Mouse (Mus musculus): ENCODE results near the gene Lins1.

DNA sequence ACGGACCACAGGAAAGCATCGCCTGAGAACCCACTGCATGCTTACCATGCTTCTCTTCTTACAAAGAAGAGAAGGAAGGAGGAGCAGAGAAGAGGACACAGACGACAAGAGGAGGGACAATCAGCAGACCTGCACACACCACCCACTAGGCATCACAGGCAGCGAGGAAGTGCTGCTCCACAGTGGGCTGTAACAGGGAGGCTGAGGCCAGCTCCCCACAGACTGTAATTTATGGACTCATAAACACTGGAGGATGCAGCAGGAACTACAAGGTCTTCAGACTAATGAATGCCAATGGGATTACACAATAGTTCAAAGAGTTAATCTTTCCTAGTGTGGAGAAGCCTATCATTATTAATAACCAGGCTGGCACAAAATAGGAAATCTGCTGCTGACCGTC, 38.8 kb upstream of the Lins1 start:
- TF ChIP-seq CTCF (IDR thresholded peaks at IDR 0.05; ENCODE audit: control insufficient read depth, insufficient read depth, insufficient read length): no peak
- TF ChIP-seq CEBPB (IDR thresholded peaks at IDR 0.05; ENCODE audit: low read depth): no peak
- no peak for TF ChIP-seq MYOG (IDR thresholded peaks at IDR 0.05; ENCODE audit: control insufficient read depth, extremely low read depth, insufficient read length)
- no peak for TF ChIP-seq USF1 (IDR thresholded peaks at IDR 0.05; ENCODE audit: low read depth)

Measured in C2C12 (cell line).